Mouse (Mus musculus): ENCODE measurements around the gene Cited4. TPM values are rescaled to one million over a fixed set of nuclear protein-coding genes. Genes with fewer than 3 reads are reported as not detected.
A peak's percentile ranks its signal among the peaks of the same experiment; 100 is the strongest.

The Cited4 gene
- total and polyA plus RNA-seq, 2 experiments from 2014 or later = 5.4 to 11.7 TPM

DNA sequence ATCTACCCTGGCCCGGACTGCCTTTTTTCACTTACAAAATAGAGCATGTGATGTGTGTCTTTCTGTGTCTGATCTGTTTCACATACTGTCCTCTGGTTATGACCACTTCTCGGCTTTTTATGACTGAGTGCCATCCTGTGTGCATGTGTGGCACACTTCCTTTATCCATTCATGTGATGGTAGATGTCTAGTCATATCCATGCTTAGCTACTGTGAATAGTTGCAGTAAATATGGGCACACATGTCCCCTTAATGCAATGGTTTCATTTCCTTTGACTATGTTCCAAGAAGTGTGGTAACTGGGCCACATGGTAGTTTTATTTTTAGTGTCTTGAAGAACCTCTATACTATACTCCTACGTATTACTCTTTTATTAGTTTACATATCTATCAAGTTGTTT, 22.5 kb upstream of the Cited4 start:
- DNase-seq (ENCODE audit: low spot score) (no peak), ATAC-seq (no peak)
- no peak for TF ChIP-seq CTCF (IDR thresholded peaks at IDR 0.05; ENCODE audit: low read depth)
- Histone ChIP-seq H3K27ac (no peak overlapping the region), H3K9ac (replicated peaks; ENCODE audit: low read length) (no peak overlapping the region), H3K4me2 (ENCODE audit: low read depth, low read length) (no peak overlapping the region), H3K36me3 (ENCODE audit: insufficient read depth, low read length) (no peaks in the 10 kb centered on the region), H3K4me3 (ENCODE audit: low read length) (no peak overlapping the region), H3K27me3 (ENCODE audit: insufficient read depth, low read length) (no peaks in the 10 kb centered on the region), H3K4me1 (ENCODE audit: insufficient read depth, low read length) (no peaks in the 10 kb centered on the region), H3K9me3 (ENCODE audit: low read length) (no peaks in the 10 kb centered on the region)
- WGBS = 86% methylated on average over 3 of the region's 3 CpGs

DNA sequence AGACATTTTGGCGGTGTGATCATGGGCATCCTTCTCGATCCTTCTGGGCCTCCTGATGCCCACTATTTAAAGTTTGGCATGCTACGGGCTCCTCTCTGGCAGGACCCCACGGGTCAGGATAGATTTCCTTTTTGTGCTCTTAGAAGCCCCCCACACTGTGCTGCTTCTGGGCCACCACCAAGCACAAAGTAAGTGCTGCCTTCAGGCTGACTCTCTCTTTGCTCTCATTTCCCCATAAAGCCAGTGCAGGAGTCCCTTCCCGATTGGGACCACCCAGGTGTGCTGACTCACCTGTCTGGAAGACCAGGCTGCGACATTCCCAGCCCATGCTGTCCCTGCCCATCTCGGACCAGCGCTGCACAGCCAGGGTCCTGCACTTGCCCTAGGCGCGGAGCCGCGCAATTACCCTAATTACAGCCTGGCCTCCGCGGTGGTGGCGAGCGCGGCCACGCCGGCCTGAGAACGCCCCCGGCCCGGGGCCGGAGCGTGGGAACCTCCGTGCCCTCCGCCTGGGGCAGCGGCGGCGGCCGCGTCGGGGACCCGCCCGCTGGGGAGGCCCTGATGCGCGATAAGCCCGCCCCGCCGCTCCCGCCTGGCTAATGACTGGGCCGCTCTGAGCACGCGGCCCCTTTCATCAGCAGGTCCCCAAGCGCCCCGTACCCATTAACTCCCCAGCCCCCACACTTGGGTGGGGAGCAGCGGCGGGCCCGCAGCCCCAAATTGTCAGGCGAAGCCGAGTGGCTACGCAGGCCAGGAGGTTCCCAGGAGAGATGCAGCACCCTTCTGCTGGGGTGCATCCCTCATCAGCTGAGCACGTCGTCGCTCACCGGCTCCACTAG, 16.8 kb upstream of the Cited4 start:
- Histone ChIP-seq H3K4me3 (ENCODE audit: low read length) (peak overlapping the region; percentile 51), H3K4me1 (ENCODE audit: insufficient read depth, low read length) (peaks cover 10% of the 10 kb centered on the region), H3K9me3 (ENCODE audit: low read length) (no peaks in the 10 kb centered on the region), H3K36me3 (ENCODE audit: insufficient read depth, low read length) (no peaks in the 10 kb centered on the region), H3K27me3 (ENCODE audit: insufficient read depth, low read length) (no peaks in the 10 kb centered on the region), H3K4me2 (ENCODE audit: low read depth, low read length) (peak overlapping the region; percentile 90), H3K27ac (no peak overlapping the region), H3K9ac (replicated peaks; ENCODE audit: low read length) (peak overlapping the region; percentile 64)
- peak; percentile 85 for ATAC-seq
- WGBS = 5% methylated on average over 55 of the region's 55 CpGs
- TF ChIP-seq CTCF (IDR thresholded peaks at IDR 0.05; ENCODE audit: low read depth) = no peak
- DNase-seq (ENCODE audit: low spot score) = peak; percentile 62

DNA sequence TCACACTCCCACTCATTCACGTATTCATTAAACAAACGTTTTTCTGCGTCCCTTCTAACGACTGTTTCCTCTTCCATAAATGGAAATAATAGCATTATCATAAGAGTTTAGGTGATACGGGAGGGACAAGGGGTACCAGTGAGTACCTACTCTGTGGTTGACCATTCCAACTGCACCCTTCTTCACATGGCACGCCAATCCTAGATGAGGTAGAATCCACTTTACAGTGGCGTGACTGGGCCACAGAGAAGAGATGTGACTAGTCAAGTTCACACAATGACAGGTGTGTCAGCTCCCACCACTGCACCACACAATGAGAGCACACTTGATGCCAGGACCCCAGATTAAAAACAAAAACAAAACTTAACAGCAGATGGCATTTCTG, 16.2 kb upstream of the Cited4 start:
- TF ChIP-seq CTCF (IDR thresholded peaks at IDR 0.05; ENCODE audit: low read depth) = no peak
- H3K9ac ChIP-seq (replicated peaks; ENCODE audit: low read length) = peak overlapping the region; percentile 64
- ATAC-seq (peak; percentile 35; the same call in 1 of the 2 replicates), DNase-seq (ENCODE audit: low spot score) (peak; percentile 5)
- no peaks in the 10 kb centered on the region for H3K36me3 ChIP-seq (ENCODE audit: insufficient read depth, low read length)
- 23% methylated on average over 7 of the region's 7 CpGs for WGBS
- peak overlapping the region; percentile 51 for H3K4me3 ChIP-seq (ENCODE audit: low read length)
- H3K27me3 ChIP-seq (ENCODE audit: insufficient read depth, low read length) = no peaks in the 10 kb centered on the region
- peaks cover 10% of the 10 kb centered on the region for H3K4me1 ChIP-seq (ENCODE audit: insufficient read depth, low read length)
- peak overlapping the region; percentile 90 for H3K4me2 ChIP-seq (ENCODE audit: low read depth, low read length)
- H3K9me3 ChIP-seq (ENCODE audit: low read length) = no peaks in the 10 kb centered on the region
- no peak overlapping the region for H3K27ac ChIP-seq

DNA sequence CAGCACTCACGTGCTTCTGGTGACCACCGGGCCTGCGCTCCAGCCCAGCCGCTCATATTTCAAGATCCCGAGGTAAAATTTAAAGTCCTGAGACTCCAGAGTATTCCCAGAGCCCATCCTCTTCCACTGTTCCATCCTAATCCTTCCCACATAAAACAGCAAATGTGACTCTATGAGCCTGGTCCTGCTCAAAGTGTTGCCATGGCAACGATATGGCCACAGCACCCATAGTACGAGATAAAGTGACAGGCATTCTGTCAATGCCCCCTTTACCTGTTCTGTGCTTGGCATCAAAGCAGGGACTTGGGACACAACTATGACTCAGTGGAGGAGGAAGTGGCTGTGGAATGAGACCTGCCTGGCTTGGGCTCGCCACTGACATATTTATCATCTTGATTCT, 10.5 kb upstream of the Cited4 start:
- Histone ChIP-seq H3K4me2 (ENCODE audit: low read depth, low read length) (no peak overlapping the region), H3K4me1 (ENCODE audit: insufficient read depth, low read length) (no peaks in the 10 kb centered on the region), H3K27me3 (ENCODE audit: insufficient read depth, low read length) (no peaks in the 10 kb centered on the region), H3K27ac (no peak overlapping the region), H3K4me3 (ENCODE audit: low read length) (no peak overlapping the region), H3K9ac (replicated peaks; ENCODE audit: low read length) (no peak overlapping the region), H3K9me3 (ENCODE audit: low read length) (no peaks in the 10 kb centered on the region), H3K36me3 (ENCODE audit: insufficient read depth, low read length) (no peaks in the 10 kb centered on the region)
- peak; percentile 22 for DNase-seq (ENCODE audit: low spot score)
- ATAC-seq = no peak
- 70% methylated on average over 8 of the region's 8 CpGs for WGBS
- no peak for TF ChIP-seq CTCF (IDR thresholded peaks at IDR 0.05; ENCODE audit: low read depth)

DNA sequence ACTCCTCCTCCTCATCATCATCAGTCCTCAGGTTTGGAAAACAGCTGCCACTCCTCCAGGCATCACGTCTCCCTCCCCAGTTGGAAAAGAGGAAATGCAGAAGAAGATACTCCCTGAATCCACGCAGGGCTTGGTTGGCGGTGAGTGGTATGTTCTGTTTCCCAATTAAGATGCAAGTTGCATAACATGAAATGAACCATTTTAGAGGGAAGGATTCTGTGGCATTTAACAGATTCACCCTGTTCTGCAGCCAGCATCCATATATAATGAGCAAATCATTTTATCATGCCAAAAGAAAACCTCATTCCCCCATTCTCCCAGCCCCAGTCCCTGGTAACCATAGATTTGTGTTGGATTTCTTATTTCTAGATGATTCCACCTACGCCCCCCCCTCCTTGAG, 5.9 kb upstream of the Cited4 start:
- H3K4me2 ChIP-seq (ENCODE audit: low read depth, low read length) = no peak overlapping the region
- no peak for TF ChIP-seq CTCF (IDR thresholded peaks at IDR 0.05; ENCODE audit: low read depth)
- H3K27me3 ChIP-seq (ENCODE audit: insufficient read depth, low read length) = no peaks in the 10 kb centered on the region
- no peak for ATAC-seq
- 72% methylated on average over 4 of the region's 4 CpGs for WGBS
- no peaks in the 10 kb centered on the region for H3K9me3 ChIP-seq (ENCODE audit: low read length)
- H3K4me3 ChIP-seq (ENCODE audit: low read length) = no peak overlapping the region
- no peak overlapping the region for H3K9ac ChIP-seq (replicated peaks; ENCODE audit: low read length)
- DNase-seq (ENCODE audit: low spot score) = no peak
- H3K27ac ChIP-seq = no peak overlapping the region
- no peaks in the 10 kb centered on the region for H3K4me1 ChIP-seq (ENCODE audit: insufficient read depth, low read length)
- H3K36me3 ChIP-seq (ENCODE audit: insufficient read depth, low read length) = no peaks in the 10 kb centered on the region

DNA sequence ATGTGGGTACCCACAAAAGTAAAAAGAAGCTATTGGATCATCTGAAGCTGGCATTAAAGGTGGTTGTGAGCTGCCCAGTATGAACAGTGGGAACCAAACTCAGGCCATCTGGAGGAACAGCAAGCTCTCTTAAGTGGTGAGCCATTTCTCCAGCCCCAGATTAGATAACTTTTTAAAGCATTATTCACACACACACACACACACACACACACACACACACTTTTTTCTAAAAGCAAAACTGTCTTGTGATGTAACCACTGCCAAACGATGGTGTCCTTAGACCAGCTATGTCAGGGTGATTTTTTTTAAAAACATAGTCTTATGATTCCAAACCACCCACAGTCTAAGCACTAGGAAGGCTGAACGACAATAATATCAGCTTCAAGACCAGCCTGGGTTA, 1.8 kb upstream of the Cited4 start:
- DNase-seq (ENCODE audit: low spot score) (no peak), ATAC-seq (no peak)
- WGBS = 79% methylated on average over 2 of the region's 2 CpGs
- TF ChIP-seq CTCF (IDR thresholded peaks at IDR 0.05; ENCODE audit: low read depth) = no peak
- Histone ChIP-seq H3K9ac (replicated peaks; ENCODE audit: low read length) (no peak overlapping the region), H3K4me3 (ENCODE audit: low read length) (no peak overlapping the region), H3K9me3 (ENCODE audit: low read length) (no peaks in the 10 kb centered on the region), H3K4me2 (ENCODE audit: low read depth, low read length) (no peak overlapping the region), H3K27ac (no peak overlapping the region), H3K4me1 (ENCODE audit: insufficient read depth, low read length) (no peaks in the 10 kb centered on the region), H3K27me3 (ENCODE audit: insufficient read depth, low read length) (no peaks in the 10 kb centered on the region), H3K36me3 (ENCODE audit: insufficient read depth, low read length) (no peaks in the 10 kb centered on the region)

DNA sequence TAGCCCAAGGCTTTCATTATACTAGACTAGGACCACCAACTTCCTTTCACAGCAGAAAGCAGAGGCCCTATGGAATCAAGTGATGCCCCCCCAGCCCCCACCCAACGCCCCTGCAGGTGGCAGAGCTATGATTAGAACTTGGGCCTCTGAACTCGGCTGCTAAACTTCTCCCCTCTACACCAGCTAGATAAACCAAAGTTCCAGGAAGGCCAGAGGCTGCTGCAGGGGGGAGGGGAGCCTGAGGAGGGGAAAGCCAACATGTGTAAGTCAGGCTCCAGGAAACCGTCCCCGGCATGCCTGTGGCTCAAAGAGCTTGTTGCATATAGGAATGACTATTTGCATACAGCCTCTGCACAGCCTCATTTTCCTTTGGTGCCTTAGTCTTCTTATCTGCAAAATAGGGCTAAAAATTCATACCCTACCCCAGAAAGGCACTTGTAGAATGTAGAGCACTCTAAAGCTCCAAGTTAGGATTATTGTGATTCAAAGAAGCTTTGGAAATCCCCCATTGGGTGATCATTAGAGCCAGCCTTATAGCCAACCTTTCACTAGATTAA, 1.1 kb upstream of the Cited4 start:
- H3K4me1 ChIP-seq (ENCODE audit: insufficient read depth, low read length) = no peaks in the 10 kb centered on the region
- H3K9ac ChIP-seq (replicated peaks; ENCODE audit: low read length) = no peak overlapping the region
- 37% methylated on average over 4 of the region's 4 CpGs for WGBS
- no peaks in the 10 kb centered on the region for H3K36me3 ChIP-seq (ENCODE audit: insufficient read depth, low read length)
- no peak for ATAC-seq
- H3K27ac ChIP-seq = no peak overlapping the region
- H3K27me3 ChIP-seq (ENCODE audit: insufficient read depth, low read length) = no peaks in the 10 kb centered on the region
- no peak for DNase-seq (ENCODE audit: low spot score)
- H3K4me3 ChIP-seq (ENCODE audit: low read length) = no peak overlapping the region
- H3K4me2 ChIP-seq (ENCODE audit: low read depth, low read length) = no peak overlapping the region
- no peak for TF ChIP-seq CTCF (IDR thresholded peaks at IDR 0.05; ENCODE audit: low read depth)
- no peaks in the 10 kb centered on the region for H3K9me3 ChIP-seq (ENCODE audit: low read length)
